Mouse (Mus musculus) olfactory bulb, adult 2 months (tissue): ENCODE results near the gene Lrrc8c.

Experiments used
- CTCF ChIP-seq: fragments of 200-500 bp; IDR thresholded peaks from 2 replicates; pipeline ENCODE4 v1.5.1; 2012; ENCODE audit warnings: low read depth, mild to moderate bottlenecking, low read length, moderate library complexity; ENCODE audit not compliant: insufficient read depth
- POLR2A ChIP-seq: fragments of 200-500 bp; IDR thresholded peaks from 2 replicates; pipeline ENCODE4 v1.6.1; 2012; ENCODE audit warnings: mild to moderate bottlenecking, low read depth, low read length, moderate library complexity; ENCODE audit not compliant: insufficient read depth

GRCm38 (mm10) chr5:105593630-105594029 is 74.4 kb downstream of the Lrrc8c start:
- TF ChIP-seq CTCF (no peak), POLR2A (no peak)
